Mouse (Mus musculus): ENCODE data around the gene Cdkn3. TPM values are rescaled to one million over a fixed set of nuclear protein-coding genes. Genes with fewer than 3 reads are reported as not detected.
A peak's percentile ranks its signal among the peaks of the same experiment; 100 is the strongest.

Gene Cdkn3
- polyA plus RNA-seq, 2 experiments = 23.4 to 46.6 TPM

- H3K36me3 ChIP-seq (ENCODE audit: control insufficient read depth, insufficient read depth, low read length) = peaks cover 13% of the 10 kb centered on the region
- H3K27me3 ChIP-seq (ENCODE audit: control insufficient read depth, insufficient read depth, low read length) = no peaks in the 10 kb centered on the region
- 54% methylated on average over 6 of the region's 6 CpGs for WGBS
- H3K4me2 ChIP-seq (replicated peaks; ENCODE audit: low read depth, low read length, severe bottlenecking) = peak overlapping the region; percentile 88
- DNase-seq (ENCODE audit: low spot score) (no peak), ATAC-seq (ENCODE audit: low FRiP score, low read depth) (no peak)
- peaks cover 5% of the 10 kb centered on the region; the same call in 1 of the 2 replicates for H3K9me3 ChIP-seq (ENCODE audit: control insufficient read depth, low read length)
- H3K27ac ChIP-seq (replicated peaks; ENCODE audit: low read depth, low read length) = no peak overlapping the region
- no peak for TF ChIP-seq POLR2A (IDR thresholded peaks at IDR 0.05; ENCODE audit: borderline replicate concordance, extremely low read depth, insufficient read depth, insufficient read length)
- peak overlapping the region; percentile 72 for H3K4me3 ChIP-seq (replicated peaks; ENCODE audit: low read length)
- H3K4me1 ChIP-seq (ENCODE audit: control insufficient read depth, insufficient read depth, low read length) = 0 out of 2 replicates have a peak, but pooled peaks cover 6% of the 10 kb centered on the region
- peak overlapping the region; percentile 73; the same call in 1 of the 2 replicates for H3K9ac ChIP-seq (ENCODE audit: low read depth, low read length, severe bottlenecking)
Measured at GRCm38 (mm10) chr14:46761186-46761585, 845 bp downstream of the Cdkn3 start.

- 90% methylated on average over 12 of the region's 12 CpGs for WGBS
- H3K36me3 ChIP-seq (ENCODE audit: control insufficient read depth, insufficient read depth, low read length) = peaks cover 52% of the 10 kb centered on the region
Measured at GRCm38 (mm10) chr14:46767116-46767515, 6.8 kb downstream of the Cdkn3 start.

GRCm38 (mm10) chr14:46770036-46770435, 9.7 kb downstream of the Cdkn3 start:
- H3K4me3 ChIP-seq (replicated peaks; ENCODE audit: low read length) = no peak overlapping the region
- H3K36me3 ChIP-seq (ENCODE audit: control insufficient read depth, insufficient read depth, low read length) = peaks cover 68% of the 10 kb centered on the region
- DNase-seq (ENCODE audit: low spot score) = no peak
- 90% methylated on average over 6 of the region's 6 CpGs for WGBS
- H3K4me1 ChIP-seq (ENCODE audit: control insufficient read depth, insufficient read depth, low read length) = no peaks in the 10 kb centered on the region
- H3K4me2 ChIP-seq (replicated peaks; ENCODE audit: low read depth, low read length, severe bottlenecking) = no peak overlapping the region
- no peaks in the 10 kb centered on the region for H3K27me3 ChIP-seq (ENCODE audit: control insufficient read depth, insufficient read depth, low read length)
- no peak for TF ChIP-seq POLR2A (IDR thresholded peaks at IDR 0.05; ENCODE audit: borderline replicate concordance, extremely low read depth, insufficient read depth, insufficient read length)
- H3K9ac ChIP-seq (ENCODE audit: low read depth, low read length, severe bottlenecking) = no peak overlapping the region
- H3K27ac ChIP-seq (replicated peaks; ENCODE audit: low read depth, low read length) = no peak overlapping the region
- H3K9me3 ChIP-seq (ENCODE audit: control insufficient read depth, low read length) = no peaks in the 10 kb centered on the region
- ATAC-seq (ENCODE audit: low FRiP score, low read depth) = no peak

More at GRCm38 (mm10) chr14:46767116-46767515, 6.8 kb downstream of the Cdkn3 start:
- H3K4me1 ChIP-seq (ENCODE audit: control insufficient read depth, insufficient read depth, low read length) = no peaks in the 10 kb centered on the region
- H3K27me3 ChIP-seq (ENCODE audit: control insufficient read depth, insufficient read depth, low read length) = no peaks in the 10 kb centered on the region
- no peaks in the 10 kb centered on the region for H3K9me3 ChIP-seq (ENCODE audit: control insufficient read depth, low read length)
- DNase-seq (ENCODE audit: low spot score) = no peak
- no peak overlapping the region for H3K9ac ChIP-seq (ENCODE audit: low read depth, low read length, severe bottlenecking)
- no peak overlapping the region for H3K4me2 ChIP-seq (replicated peaks; ENCODE audit: low read depth, low read length, severe bottlenecking)
- TF ChIP-seq POLR2A (IDR thresholded peaks at IDR 0.05; ENCODE audit: borderline replicate concordance, extremely low read depth, insufficient read depth, insufficient read length) = no peak
- no peak overlapping the region for H3K4me3 ChIP-seq (replicated peaks; ENCODE audit: low read length)
- no peak for ATAC-seq (ENCODE audit: low FRiP score, low read depth)
- no peak overlapping the region for H3K27ac ChIP-seq (replicated peaks; ENCODE audit: low read depth, low read length)

GRCm38 (mm10) chr14:46778756-46779155, 18.4 kb downstream of the Cdkn3 start:
- 93% methylated on average over 9 of the region's 9 CpGs for WGBS
- Histone ChIP-seq H3K4me1 (ENCODE audit: control insufficient read depth, insufficient read depth, low read length) (peaks cover 3% of the 10 kb centered on the region; the same call in 1 of the 2 replicates), H3K9me3 (ENCODE audit: control insufficient read depth, low read length) (0 out of 2 replicates have a peak, but pooled peaks cover 4% of the 10 kb centered on the region), H3K4me2 (replicated peaks; ENCODE audit: low read depth, low read length, severe bottlenecking) (no peak overlapping the region), H3K36me3 (ENCODE audit: control insufficient read depth, insufficient read depth, low read length) (peaks cover 79% of the 10 kb centered on the region), H3K27ac (replicated peaks; ENCODE audit: low read depth, low read length) (no peak overlapping the region), H3K27me3 (ENCODE audit: control insufficient read depth, insufficient read depth, low read length) (no peaks in the 10 kb centered on the region), H3K9ac (ENCODE audit: low read depth, low read length, severe bottlenecking) (no peak overlapping the region), H3K4me3 (replicated peaks; ENCODE audit: low read length) (no peak overlapping the region)
- no peak for TF ChIP-seq POLR2A (IDR thresholded peaks at IDR 0.05; ENCODE audit: borderline replicate concordance, extremely low read depth, insufficient read depth, insufficient read length)
- no peak for DNase-seq (ENCODE audit: low spot score)
- ATAC-seq (ENCODE audit: low FRiP score, low read depth) = no peak

- no peak overlapping the region for H3K4me3 ChIP-seq (replicated peaks; ENCODE audit: low read length)
- H3K9me3 ChIP-seq (ENCODE audit: control insufficient read depth, low read length) = 0 out of 2 replicates have a peak, but pooled peaks cover 4% of the 10 kb centered on the region
- H3K27me3 ChIP-seq (ENCODE audit: control insufficient read depth, insufficient read depth, low read length) = no peaks in the 10 kb centered on the region
- peaks cover 77% of the 10 kb centered on the region for H3K36me3 ChIP-seq (ENCODE audit: control insufficient read depth, insufficient read depth, low read length)
- H3K4me1 ChIP-seq (ENCODE audit: control insufficient read depth, insufficient read depth, low read length) = peaks cover 5% of the 10 kb centered on the region; the same call in 1 of the 2 replicates
- no peak overlapping the region for H3K9ac ChIP-seq (ENCODE audit: low read depth, low read length, severe bottlenecking)
- no peak for ATAC-seq (ENCODE audit: low FRiP score, low read depth)
- TF ChIP-seq POLR2A (IDR thresholded peaks at IDR 0.05; ENCODE audit: borderline replicate concordance, extremely low read depth, insufficient read depth, insufficient read length) = no peak
- WGBS = 92% methylated on average over 7 of the region's 7 CpGs
- no peak overlapping the region for H3K4me2 ChIP-seq (replicated peaks; ENCODE audit: low read depth, low read length, severe bottlenecking)
- no peak for DNase-seq (ENCODE audit: low spot score)
- no peak overlapping the region for H3K27ac ChIP-seq (replicated peaks; ENCODE audit: low read depth, low read length)
Measured at GRCm38 (mm10) chr14:46779217-46779616, 18.9 kb downstream of the Cdkn3 start.
